Mouse (Mus musculus) ovary, adult 18-20 months (tissue): ENCODE measurements around the gene Zfp488.
A peak's percentile ranks its signal among the peaks of the same experiment; 100 is the strongest.

ENCODE experiments used
- DNase-seq: peaks from one replicate; pipeline ENCODE4 v3.0.0; 2022; ENCODE audit warnings: low spot score, mixed read lengths

The Zfp488 gene

GRCm38 (mm10) chr14:33946125-33946524 is 32.4 kb downstream of the Zfp488 start:
- DNase-seq: no peak

- peak; percentile 58 for DNase-seq
These were observed 36.3 kb downstream of the Zfp488 start for GRCm38 (mm10) chr14:33942222-33942621.

- DNase-seq: no peak
These were observed 37.8 kb downstream of the Zfp488 start, which contains the start of gene Gdf2 for GRCm38 (mm10) chr14:33940739-33941138. Gdf2 (plus strand) TSS chr14:33941039.

DNA sequence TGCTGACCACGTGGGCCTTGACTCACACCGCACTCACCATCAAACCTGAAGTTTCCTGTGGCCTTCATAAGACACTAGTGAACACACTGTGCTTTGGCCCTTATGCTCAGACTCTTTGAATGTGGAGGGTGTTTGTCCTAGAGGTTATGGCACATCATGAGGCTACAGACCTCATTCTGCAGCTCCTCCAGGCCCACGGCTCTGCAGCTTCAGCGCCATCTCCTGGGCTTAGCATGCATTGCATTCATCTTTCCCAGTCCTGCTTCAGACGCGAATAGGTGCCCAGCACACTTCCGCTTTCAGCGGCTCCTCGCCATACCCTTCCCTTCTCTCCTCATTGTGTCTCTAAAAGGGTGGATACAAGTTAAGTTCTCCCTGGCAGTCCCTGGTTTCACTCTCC is 39.4 kb downstream of the Zfp488 start:
- no peak for DNase-seq

GRCm38 (mm10) chr14:33933778-33934317 is 44.7 kb downstream of the Zfp488 start:
- DNase-seq: no peak

DNA sequence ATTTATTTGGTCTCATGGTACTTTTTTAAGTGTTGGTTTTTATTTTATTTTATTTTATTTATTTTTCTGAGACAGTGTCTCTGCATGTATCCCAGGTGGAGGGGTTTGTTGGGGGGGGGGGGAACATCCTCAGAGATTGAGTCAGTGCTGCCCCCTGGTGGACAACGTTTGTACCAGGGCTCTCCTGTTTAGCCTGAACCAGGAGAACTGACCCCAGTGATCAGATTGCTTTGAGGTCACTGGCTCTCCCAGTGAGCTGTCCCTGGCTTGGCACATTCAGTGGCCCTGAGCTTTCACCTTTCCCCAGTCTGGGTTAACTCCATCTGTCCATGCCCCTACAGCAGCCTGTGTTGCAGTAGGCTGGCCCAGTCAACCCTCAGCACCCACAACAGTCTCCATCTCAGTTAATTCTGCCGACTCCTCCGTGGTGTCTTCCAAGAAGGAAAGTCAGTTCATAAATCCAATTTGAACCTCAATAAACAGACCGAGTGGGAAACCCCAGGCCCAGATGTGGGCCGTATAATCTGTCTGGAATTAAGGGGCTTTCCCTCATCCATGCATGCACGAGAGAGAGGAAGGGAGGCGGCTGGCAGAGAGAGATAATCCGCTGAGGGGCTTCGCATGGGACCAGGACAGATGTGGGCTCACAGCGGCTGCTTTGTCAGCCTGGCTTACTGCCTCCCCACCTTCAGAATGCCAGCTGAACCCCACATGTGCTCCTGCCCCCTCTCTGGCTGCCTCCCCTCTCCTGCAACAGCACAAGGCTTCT is 45.4 kb downstream of the Zfp488 start:
- DNase-seq: no peak

- no peak for DNase-seq
These were observed 46.7 kb downstream of the Zfp488 start for GRCm38 (mm10) chr14:33931853-33932252.

DNA sequence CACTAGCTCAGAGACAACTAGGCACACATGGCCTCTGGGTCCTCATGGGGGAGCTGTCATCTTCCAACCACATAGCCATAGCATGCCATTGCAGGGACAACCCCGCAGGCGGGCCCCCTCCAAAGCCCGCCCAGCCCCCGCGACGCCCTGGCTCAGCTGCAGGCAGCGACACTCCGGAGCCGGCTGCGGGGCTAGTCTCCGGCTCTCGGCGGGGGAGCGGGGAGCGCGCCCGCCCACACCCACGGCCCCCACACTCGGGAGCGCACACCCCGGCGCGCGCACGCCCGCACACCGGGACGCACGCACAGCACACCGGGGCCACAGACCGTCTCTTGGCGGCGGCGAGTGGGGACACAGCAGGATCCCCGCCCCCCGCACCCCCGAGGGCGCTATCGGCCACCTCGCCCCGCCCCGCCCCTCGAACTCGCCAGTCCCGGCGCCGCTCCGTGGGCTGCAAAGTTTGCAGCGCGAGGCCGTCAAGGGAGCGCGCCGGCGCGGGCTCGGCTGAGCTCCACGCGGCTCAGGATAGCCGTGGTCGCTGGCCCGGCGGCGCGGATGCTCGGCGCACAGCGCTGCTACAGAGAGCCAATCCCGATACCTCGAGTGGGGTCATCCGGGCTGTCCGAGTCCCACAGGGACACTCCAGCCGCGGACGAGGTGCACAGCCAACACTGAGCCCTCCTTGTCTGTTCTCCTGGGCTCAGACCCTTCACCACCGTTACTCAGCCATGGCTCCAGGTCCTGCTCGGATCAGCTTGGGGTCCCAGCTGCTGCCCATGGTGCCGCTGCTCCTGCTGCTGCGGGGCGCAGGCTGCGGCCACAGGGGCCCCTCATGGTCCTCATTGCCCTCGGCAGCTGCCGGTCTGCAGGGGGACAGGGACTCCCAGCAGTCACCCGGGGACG is 55.1 kb downstream of the Zfp488 start, which contains the start of gene Gdf10:
Gdf10 (plus strand) TSS at position 420 of the 903 bp plus-strand sequence.
- peak; percentile 24 for DNase-seq

- DNase-seq: no peak
These were observed 55.8 kb downstream of the Zfp488 start for GRCm38 (mm10) chr14:33922771-33923167.

- no peak for DNase-seq
These were observed 57.6 kb downstream of the Zfp488 start for GRCm38 (mm10) chr14:33920727-33921559.
